In the genomic region with DNA sequence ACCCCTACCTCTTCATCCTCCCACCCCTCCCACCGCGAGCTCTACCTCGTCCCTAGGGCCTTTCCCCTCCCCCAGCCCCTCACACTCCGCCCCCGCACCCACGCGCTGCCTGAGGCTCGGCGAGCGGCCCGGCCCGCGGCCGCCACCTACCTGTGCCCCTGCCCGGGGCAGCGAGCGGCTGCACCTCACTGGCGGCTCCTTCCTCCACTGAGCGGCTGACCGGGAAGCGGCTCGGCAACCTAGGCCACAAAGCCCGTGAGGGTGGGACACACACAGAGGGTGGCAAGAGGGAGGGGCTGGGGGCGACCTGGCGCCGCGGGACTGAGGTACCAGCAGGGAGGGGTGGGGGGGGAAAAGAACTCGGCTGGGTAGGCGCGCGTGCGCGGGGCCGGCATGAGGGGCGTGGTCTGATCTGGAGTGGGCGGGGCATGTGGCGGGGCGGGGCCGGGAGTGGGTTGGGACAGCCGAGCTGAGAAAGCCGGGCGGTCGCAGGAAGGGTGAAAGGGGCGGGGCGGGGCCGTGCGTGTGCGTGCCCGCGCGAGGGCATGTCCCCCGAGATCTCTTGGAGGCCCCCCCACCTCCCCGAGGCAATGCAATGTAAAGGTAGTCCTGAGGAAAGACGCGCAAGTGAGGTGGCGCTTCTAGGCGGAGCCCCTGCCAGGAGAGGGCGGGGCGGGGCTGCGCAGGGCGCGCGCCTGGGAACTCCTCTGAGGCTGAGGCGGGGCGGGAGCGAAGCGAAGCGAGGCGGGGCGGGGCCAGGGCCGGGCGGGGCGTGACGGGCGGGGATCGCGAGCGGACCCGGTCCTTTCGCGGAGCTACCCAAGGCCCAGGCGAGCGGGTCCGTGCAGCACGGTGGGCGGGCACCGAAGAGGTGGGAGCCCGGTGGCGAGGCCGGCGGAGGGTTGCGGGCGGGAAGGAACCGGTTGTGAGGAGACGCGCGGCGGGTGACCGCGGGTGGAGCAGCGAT, we compare ENCODE assay signal across 8 mouse cellular contexts. TPM values are rescaled to one million over a fixed set of nuclear protein-coding genes. Genes with fewer than 3 reads are reported as not detected.
DNase-seq lines count a peak whose midpoint lies in the region; ATAC-seq and TF ChIP-seq lines count a peak whose summit lies in the region.

A gene (minus strand): TSS at position 408 of the 967 bp plus-strand sequence.
A gene (plus strand): TSS at position 469 of the 967 bp plus-strand sequence.

- peak; percentile 47 for TF ChIP-seq CTCF in kidney, postnatal 0 days (IDR thresholded peaks at IDR 0.05; ENCODE audit: low read depth)

- H3K4me1 ChIP-seq in heart, embryonic 12.5 days (replicated peaks), result peaks cover 40% of the 10 kb centered on the region
- H3K4me1 ChIP-seq in kidney, postnatal 0 days (replicated peaks; ENCODE audit: insufficient read depth, low read length), result peaks cover 3% of the 10 kb centered on the region; the same call in 1 of the 2 replicates
- peaks cover 22% of the 10 kb centered on the region for H3K4me1 ChIP-seq in liver, embryonic 11.5 days (replicated peaks; ENCODE audit: control insufficient read depth, insufficient read depth, low read length)
- H3K4me1 ChIP-seq in stomach, embryonic 14.5 days (ENCODE audit: control insufficient read depth, insufficient read depth, low read length), result peaks cover 5% of the 10 kb centered on the region; the same call in 1 of the 2 replicates

- no peaks in the 10 kb centered on the region for H3K36me3 ChIP-seq in heart, embryonic 12.5 days
- H3K36me3 ChIP-seq in kidney, postnatal 0 days (ENCODE audit: insufficient read depth, low read length), result no peaks in the 10 kb centered on the region
- no peaks in the 10 kb centered on the region for H3K36me3 ChIP-seq in liver, embryonic 11.5 days (ENCODE audit: control insufficient read depth, insufficient read depth, low read length)
- H3K36me3 ChIP-seq in stomach, embryonic 14.5 days (ENCODE audit: control insufficient read depth, insufficient read depth, low read length), result no peaks in the 10 kb centered on the region

- no peaks in the 10 kb centered on the region for H3K9me3 ChIP-seq in heart, embryonic 12.5 days (replicated peaks)
- H3K9me3 ChIP-seq in kidney, postnatal 0 days (replicated peaks; ENCODE audit: low read length), result no peaks in the 10 kb centered on the region
- H3K9me3 ChIP-seq in liver, embryonic 11.5 days (ENCODE audit: control insufficient read depth, low read length), result no peaks in the 10 kb centered on the region
- no peaks in the 10 kb centered on the region for H3K9me3 ChIP-seq in stomach, embryonic 14.5 days (ENCODE audit: control insufficient read depth, low read depth, low read length)

- peak within 1 kb of the TSS; percentile 85 for H3K27ac ChIP-seq in heart, embryonic 12.5 days (ENCODE audit: poor library complexity, severe bottlenecking)
- peak within 1 kb of the TSS; percentile 81 for H3K27ac ChIP-seq in kidney, postnatal 0 days
- H3K27ac ChIP-seq in liver, embryonic 11.5 days (ENCODE audit: low read depth, low read length), result peak within 1 kb of the TSS; percentile 35; the same call in 1 of the 2 replicates
- peak within 1 kb of the TSS; percentile 67 for H3K27ac ChIP-seq in stomach, embryonic 14.5 days (ENCODE audit: low read length)

- H3K27me3 ChIP-seq in heart, embryonic 12.5 days (replicated peaks), result no peaks in the 10 kb centered on the region
- no peaks in the 10 kb centered on the region for H3K27me3 ChIP-seq in kidney, postnatal 0 days (ENCODE audit: insufficient read depth, low read length)
- no peaks in the 10 kb centered on the region for H3K27me3 ChIP-seq in liver, embryonic 11.5 days (replicated peaks; ENCODE audit: control insufficient read depth, insufficient read depth, low read length)
- no peaks in the 10 kb centered on the region for H3K27me3 ChIP-seq in stomach, embryonic 14.5 days (ENCODE audit: control insufficient read depth, insufficient read depth, low read length)

- peak; percentile 100 for DNase-seq in CD4-positive helper T cell, adult 2 months (ENCODE audit: low read depth, low spot score)
- peak; percentile 90 for DNase-seq in brain, embryonic 18.5 days (ENCODE audit: low read depth, low spot score)
- DNase-seq in kidney, postnatal 0 days (ENCODE audit: low spot score), result peak; percentile 97
- peak; percentile 96 for DNase-seq in liver, embryonic 11.5 days (ENCODE audit: low spot score)
- DNase-seq in naive thymus-derived CD4-positive, alpha-beta T cell, adult 2 months (ENCODE audit: low read depth), result peak; percentile 98

- H3K4me3 ChIP-seq in heart, embryonic 12.5 days, result peak within 1 kb of the TSS; percentile 78
- peak within 1 kb of the TSS; percentile 93 for H3K4me3 ChIP-seq in kidney, postnatal 0 days (replicated peaks; ENCODE audit: low read depth, low read length)
- H3K4me3 ChIP-seq in liver, embryonic 11.5 days (ENCODE audit: low read depth, low read length), result peak within 1 kb of the TSS; percentile 75
- peak within 1 kb of the TSS; percentile 92 for H3K4me3 ChIP-seq in stomach, embryonic 14.5 days (ENCODE audit: low read depth, low read length)

- peak within 1 kb of the TSS; percentile 82 for H3K9ac ChIP-seq in heart, embryonic 12.5 days
- peak within 1 kb of the TSS; percentile 80 for H3K9ac ChIP-seq in kidney, postnatal 0 days (ENCODE audit: low read depth, low read length)
- H3K9ac ChIP-seq in liver, embryonic 11.5 days (ENCODE audit: low read depth, low read length), result peak within 1 kb of the TSS; percentile 82
- H3K9ac ChIP-seq in stomach, embryonic 14.5 days (replicated peaks; ENCODE audit: low read depth, low read length), result peak within 1 kb of the TSS; percentile 72

- peak; percentile 87 for ATAC-seq in erythroid progenitor cell, adult 5-6 weeks (replicated peaks; ENCODE audit: low FRiP score, poor library complexity, severe bottlenecking)
- ATAC-seq in heart, embryonic 12.5 days (ENCODE audit: insufficient number of reproducible peaks, low FRiP score), result peak; percentile 96
- ATAC-seq in kidney, postnatal 0 days (replicated peaks; ENCODE audit: low FRiP score, low read depth), result peak; percentile 97
- ATAC-seq in liver, embryonic 11.5 days (replicated peaks; ENCODE audit: low FRiP score), result peak; percentile 94
- ATAC-seq in stomach, embryonic 14.5 days (ENCODE audit: insufficient number of reproducible peaks, insufficient read depth, low FRiP score, low read depth), result peak; percentile 96

- under 1% methylated on average over 94 of the region's 101 CpGs for WGBS in heart, embryonic 12.5 days
- under 1% methylated on average over 88 of the region's 101 CpGs for WGBS in kidney, postnatal 0 days
- under 1% methylated on average over 95 of the region's 101 CpGs for WGBS in liver, embryonic 11.5 days
- WGBS in stomach, embryonic 14.5 days, result under 1% methylated on average over 94 of the region's 101 CpGs

- peak within 1 kb of the TSS; percentile 91 for H3K4me2 ChIP-seq in heart, embryonic 12.5 days
- H3K4me2 ChIP-seq in kidney, postnatal 0 days (ENCODE audit: low read length), result peak within 1 kb of the TSS; percentile 83
- peak within 1 kb of the TSS; percentile 96 for H3K4me2 ChIP-seq in liver, embryonic 11.5 days
- peak within 1 kb of the TSS; percentile 63 for H3K4me2 ChIP-seq in stomach, embryonic 14.5 days (replicated peaks; ENCODE audit: low read depth, low read length)

RNA-seq across cellular contexts. Expression of the first gene that starts in this region (rescaled TPM):
- total RNA-seq in erythroid progenitor cell, adult 5-6 weeks (2015; ENCODE audit: low replicate concordance), result 8.4 and 15.9 TPM in 2 replicates
- 8.2 and 22.2 TPM in 2 replicates for total RNA-seq in erythroid progenitor cell, adult 5-6 weeks (2017; ENCODE audit: low replicate concordance)
- 60.2 and 63.5 TPM in 2 replicates for polyA plus RNA-seq in heart, embryonic 12.5 days (2016; fragmentation: Nextera tagmentation; extraction: Ambion mirVana)
- polyA plus RNA-seq in kidney, postnatal 0 days (2015; fragmentation: Nextera tagmentation; extraction: Ambion mirVana), result 72.2 and 80.1 TPM in 2 replicates
- 40.7 and 41.1 TPM in 2 replicates for polyA plus RNA-seq in liver, embryonic 11.5 days (2014; fragmentation: Nextera tagmentation; extraction: Ambion mirVana)
- polyA plus RNA-seq in stomach, embryonic 14.5 days (2014; fragmentation: Nextera tagmentation; extraction: Ambion mirVana), result 67.6 and 70.4 TPM in 2 replicates

RNA-seq across cellular contexts. Expression of the second gene that starts in this region (rescaled TPM):
- 1.3 and 3.6 TPM in 2 replicates for total RNA-seq in erythroid progenitor cell, adult 5-6 weeks (2015; ENCODE audit: low replicate concordance)
- 5.0 and 11.8 TPM in 2 replicates for total RNA-seq in erythroid progenitor cell, adult 5-6 weeks (2017; ENCODE audit: low replicate concordance)
- 44.4 and 47.1 TPM in 2 replicates for polyA plus RNA-seq in heart, embryonic 12.5 days (2016; fragmentation: Nextera tagmentation; extraction: Ambion mirVana)
- polyA plus RNA-seq in kidney, postnatal 0 days (2015; fragmentation: Nextera tagmentation; extraction: Ambion mirVana), result 53.7 and 56.7 TPM in 2 replicates
- polyA plus RNA-seq in liver, embryonic 11.5 days (2014; fragmentation: Nextera tagmentation; extraction: Ambion mirVana), result 14.8 and 16.0 TPM in 2 replicates
- polyA plus RNA-seq in stomach, embryonic 14.5 days (2014; fragmentation: Nextera tagmentation; extraction: Ambion mirVana), result 37.8 and 40.6 TPM in 2 replicates

Comparison
In these comparisons a context has a peak if more than half of its experiments do, and no peak if none do; other contexts are left out.
1. Peak in every context shown above with its lines: DNase-seq, ATAC-seq, H3K4me3 ChIP-seq and H3K27ac ChIP-seq.
2. H3K27ac ChIP-seq: peak in every context shown above with its lines; median percentile 85 in heart, embryonic 12.5 days; 81 in kidney, postnatal 0 days; 67 in stomach, embryonic 14.5 days; 35 in liver, embryonic 11.5 days.